Mouse (Mus musculus) kidney, adult 11 months (tissue): ENCODE measurements at regions not wholly inside any gene's neighbourhood (a gene's known extent, or its start where the extent isn't known, plus 50 kb on each side); places are given as distances from the start of the nearest gene placed in this dataset.

Experiments used
- DNase-seq: peaks from one replicate; pipeline ENCODE4 v3.0.0; 2022

DNA sequence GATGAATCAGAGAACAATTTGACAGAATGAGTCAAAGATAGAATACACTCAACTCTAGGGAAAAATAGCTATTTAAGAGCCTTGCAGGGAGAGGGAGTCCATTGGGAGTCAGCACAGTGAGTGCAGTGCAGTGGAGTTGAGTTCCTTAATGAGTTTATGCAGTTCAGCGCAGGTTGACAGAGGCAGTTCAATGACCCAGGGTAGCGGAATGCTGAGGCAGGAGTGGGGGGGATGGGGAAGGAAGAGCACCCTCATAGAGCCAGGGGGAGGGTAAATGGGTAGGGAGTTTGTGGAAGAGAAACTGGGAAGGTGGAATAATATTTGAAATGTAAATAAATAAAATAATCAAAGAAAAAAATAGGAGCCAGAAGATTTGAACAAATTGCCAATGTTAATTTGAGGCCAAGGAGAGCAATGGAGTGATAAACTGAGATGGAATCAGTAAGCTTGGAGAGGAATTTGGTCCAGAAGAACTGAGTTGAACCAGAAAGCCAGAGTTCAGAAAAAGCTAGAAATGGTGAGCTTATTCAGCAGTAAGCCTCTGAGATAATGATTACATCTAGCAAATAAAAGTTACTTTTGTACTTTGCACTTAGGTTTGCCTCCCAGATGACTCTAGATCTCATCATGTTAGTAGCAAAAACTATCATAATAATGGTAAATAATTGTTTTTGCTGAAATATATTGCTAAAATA, 209.6 kb upstream of the Nrg3 start:
- peak; percentile 31 for DNase-seq

DNA sequence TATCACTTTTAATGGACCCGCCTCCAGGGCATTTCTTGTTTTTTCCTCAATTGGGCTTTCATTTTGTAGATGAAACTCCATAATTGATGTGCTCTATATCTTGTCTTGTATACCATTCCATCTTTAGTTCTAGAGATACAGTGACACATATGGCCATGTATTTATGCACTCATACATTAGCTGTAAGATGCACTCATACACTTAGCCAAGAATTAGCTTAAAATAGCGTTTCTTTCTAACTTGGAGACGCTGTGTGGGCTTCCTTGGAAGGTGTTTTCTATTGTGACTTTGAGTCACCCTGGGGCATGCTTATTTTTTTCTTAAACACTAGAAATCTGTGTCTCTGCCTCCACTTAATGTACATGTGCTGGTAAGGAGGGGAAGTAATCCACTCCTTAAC, 205.3 kb upstream of the Nrg3 start:
- DNase-seq: no peak

DNA sequence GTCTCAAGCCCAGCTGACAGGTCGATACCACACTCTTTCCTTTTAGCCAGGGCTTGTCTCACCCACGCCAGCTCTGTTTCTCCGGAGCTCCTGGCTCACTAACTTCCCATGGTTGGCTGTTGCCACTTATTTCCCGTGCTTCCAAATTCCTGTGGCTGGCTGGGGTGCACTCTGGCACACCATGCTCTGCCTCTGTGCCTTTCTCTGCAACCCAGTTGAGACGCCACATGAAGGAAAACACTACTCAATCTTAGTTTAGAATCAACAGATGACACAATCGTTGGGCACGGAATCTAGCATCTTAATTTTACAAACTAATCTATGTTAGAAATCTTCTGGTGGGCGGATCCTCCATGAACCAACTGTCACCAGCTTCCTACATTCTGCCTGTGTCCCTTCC, 204.7 kb upstream of the Nrg3 start:
- no peak for DNase-seq

DNA sequence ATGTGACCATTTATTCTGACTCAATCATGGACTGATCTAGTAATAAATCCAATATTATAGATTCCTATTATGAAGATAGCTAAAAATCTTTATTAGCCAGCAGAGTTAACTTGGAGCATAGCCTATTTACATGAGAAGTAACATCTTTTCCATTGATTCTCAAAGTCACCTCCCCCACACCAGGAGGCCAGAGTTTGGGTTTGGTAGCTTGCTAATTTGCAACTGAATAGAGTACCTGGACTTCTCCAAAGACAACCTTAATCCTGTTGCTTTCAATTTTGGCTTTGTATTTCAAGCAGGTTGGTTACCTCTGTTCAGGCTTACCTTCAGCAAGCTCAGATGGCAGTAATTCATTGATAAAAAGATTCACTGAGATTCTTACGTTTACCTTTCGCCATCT, 165.9 kb upstream of the Nrg3 start:
- DNase-seq: no peak
